Mouse (Mus musculus): Measurements from ENCODE around the gene Fam111a. TPM values are rescaled to one million over a fixed set of nuclear protein-coding genes. Genes with fewer than 3 reads are reported as not detected.

The Fam111a gene
- polyA plus RNA-seq, 1 experiment from 2014 or later = 27.4 TPM

DNA sequence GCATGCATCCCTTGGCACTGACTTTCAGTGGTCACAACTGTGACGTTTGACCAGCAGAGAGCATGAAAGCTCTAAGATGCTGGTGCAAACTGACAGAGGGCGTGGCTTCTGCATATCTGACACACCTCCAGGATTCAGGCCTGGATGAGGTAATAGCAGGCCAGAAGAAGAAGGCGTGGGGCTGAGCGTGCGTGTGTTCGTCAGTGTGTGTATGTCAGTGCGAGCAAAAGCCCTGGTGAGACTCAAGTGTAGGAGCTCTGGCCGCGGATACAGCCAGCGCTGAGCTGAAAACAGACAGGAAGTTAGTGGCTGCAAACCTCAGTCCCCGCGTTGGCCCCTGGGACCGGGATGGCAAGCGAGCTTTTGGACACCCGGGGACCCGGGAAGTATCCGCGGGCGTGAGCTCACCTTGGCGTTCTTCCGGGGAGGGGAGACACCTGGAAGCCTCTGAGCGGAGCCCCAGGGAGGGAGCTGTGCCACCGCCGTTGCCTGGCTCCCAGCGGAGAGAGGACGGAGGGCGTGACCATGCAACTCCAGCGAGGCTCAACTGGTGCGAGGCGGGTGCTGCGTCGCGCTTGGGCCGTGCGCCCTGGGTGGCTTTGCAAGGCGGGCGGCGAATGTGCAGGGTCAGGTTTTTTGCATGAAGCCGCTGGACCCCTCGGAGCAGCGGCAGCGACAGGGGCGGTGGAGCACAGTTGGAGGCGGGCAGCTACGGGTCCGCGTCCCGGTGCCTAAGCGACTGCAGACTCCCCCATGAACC, 50.2 kb downstream of the Fam111a start:
- Histone ChIP-seq H3K36me3 (ENCODE audit: control insufficient read depth, insufficient read depth, low read length) (no peaks in the 10 kb centered on the region), H3K9ac (ENCODE audit: low read length) (peak overlapping the region; percentile 62), H3K27me3 (ENCODE audit: control insufficient read depth, insufficient read depth, low read length) (no peaks in the 10 kb centered on the region; the same call in 1 of the 2 replicates), H3K4me3 (ENCODE audit: low read depth, low read length) (peak overlapping the region; percentile 62), H3K4me2 (peak overlapping the region; percentile 98), H3K27ac (ENCODE audit: low read depth, low read length) (no peak overlapping the region), H3K9me3 (ENCODE audit: control insufficient read depth, low read length) (no peaks in the 10 kb centered on the region), H3K4me1 (ENCODE audit: control insufficient read depth, insufficient read depth, low read length) (no peaks in the 10 kb centered on the region)
- under 1% methylated on average over 49 of the region's 49 CpGs for WGBS
- DNase-seq (ENCODE audit: low spot score, missing footprints) = peak; percentile 94
- ATAC-seq (ENCODE audit: low FRiP score) = peak; percentile 86

DNA sequence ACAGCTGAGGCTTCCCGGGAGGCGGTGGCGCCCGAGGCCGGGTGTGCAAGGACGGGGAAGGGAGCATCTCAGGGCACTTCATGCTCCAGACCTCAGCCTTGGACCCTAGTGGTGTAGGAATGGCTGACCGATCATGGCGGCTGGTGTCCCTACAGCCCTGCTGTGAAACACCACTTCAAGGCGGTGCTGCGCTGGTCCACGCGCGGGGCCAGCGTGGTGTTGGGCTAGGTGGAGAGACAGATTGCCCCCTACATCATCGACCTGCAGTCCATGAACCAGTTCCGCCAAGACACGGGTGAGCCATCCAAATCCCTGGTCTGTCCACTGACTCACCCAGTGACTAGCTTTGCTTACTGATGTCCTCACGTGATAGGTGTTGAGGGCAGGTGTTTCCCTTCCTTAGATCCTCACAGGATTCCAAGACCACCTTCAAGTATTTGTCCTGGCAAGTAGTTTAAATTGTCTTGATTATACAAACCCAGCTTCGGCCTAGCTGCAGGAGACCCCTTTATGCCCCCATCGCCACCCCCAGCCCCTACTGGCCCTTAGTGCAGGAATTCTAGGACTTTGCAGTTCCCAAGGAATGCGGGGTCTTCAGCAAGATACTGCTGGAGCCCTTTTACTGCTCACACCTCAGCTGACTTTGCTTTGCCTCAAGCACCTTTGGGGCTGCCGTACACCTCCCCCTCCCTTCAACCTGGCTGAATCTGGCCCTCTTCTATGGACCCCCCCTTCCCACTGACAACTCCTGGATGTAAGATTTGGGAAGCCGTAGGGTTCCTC, 50.9 kb downstream of the Fam111a start:
- Histone ChIP-seq H3K27me3 (ENCODE audit: control insufficient read depth, insufficient read depth, low read length) (no peaks in the 10 kb centered on the region; the same call in 1 of the 2 replicates), H3K4me3 (ENCODE audit: low read depth, low read length) (peak overlapping the region; percentile 62), H3K27ac (ENCODE audit: low read depth, low read length) (no peak overlapping the region), H3K9ac (ENCODE audit: low read length) (peak overlapping the region; percentile 62), H3K36me3 (ENCODE audit: control insufficient read depth, insufficient read depth, low read length) (no peaks in the 10 kb centered on the region), H3K4me2 (peak overlapping the region; percentile 98), H3K9me3 (ENCODE audit: control insufficient read depth, low read length) (no peaks in the 10 kb centered on the region), H3K4me1 (ENCODE audit: control insufficient read depth, insufficient read depth, low read length) (no peaks in the 10 kb centered on the region)
- peak; percentile 67 for ATAC-seq (ENCODE audit: low FRiP score)
- 18% methylated on average over 23 of the region's 23 CpGs for WGBS
- peak; percentile 82 for DNase-seq (ENCODE audit: low spot score, missing footprints)

DNA sequence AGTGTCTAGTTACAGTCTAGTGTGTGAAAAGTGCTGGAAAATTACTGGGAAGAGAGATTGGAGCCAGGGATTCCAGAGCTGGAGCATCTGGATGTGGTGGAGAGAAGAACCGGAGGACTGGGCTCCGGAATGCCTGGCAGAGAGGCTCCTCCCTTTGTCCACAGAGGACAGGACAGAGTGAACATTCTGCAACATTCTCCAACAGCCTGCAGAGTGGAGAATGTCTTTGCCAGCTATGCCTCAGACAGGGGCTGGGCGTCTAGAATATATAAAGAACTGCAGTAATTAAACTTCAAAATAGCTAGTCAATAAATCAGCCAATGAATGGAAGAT, 51.5 kb downstream of the Fam111a start:
- 77% methylated on average over 3 of the region's 3 CpGs for WGBS
- Histone ChIP-seq H3K4me1 (ENCODE audit: control insufficient read depth, insufficient read depth, low read length) (no peaks in the 10 kb centered on the region), H3K27ac (ENCODE audit: low read depth, low read length) (no peak overlapping the region), H3K36me3 (ENCODE audit: control insufficient read depth, insufficient read depth, low read length) (no peaks in the 10 kb centered on the region), H3K9me3 (ENCODE audit: control insufficient read depth, low read length) (no peaks in the 10 kb centered on the region), H3K27me3 (ENCODE audit: control insufficient read depth, insufficient read depth, low read length) (no peaks in the 10 kb centered on the region; the same call in 1 of the 2 replicates), H3K9ac (ENCODE audit: low read length) (no peak overlapping the region), H3K4me3 (ENCODE audit: low read depth, low read length) (no peak overlapping the region), H3K4me2 (no peak overlapping the region)
- ATAC-seq (ENCODE audit: low FRiP score) (no peak), DNase-seq (ENCODE audit: low spot score, missing footprints) (no peak)

DNA sequence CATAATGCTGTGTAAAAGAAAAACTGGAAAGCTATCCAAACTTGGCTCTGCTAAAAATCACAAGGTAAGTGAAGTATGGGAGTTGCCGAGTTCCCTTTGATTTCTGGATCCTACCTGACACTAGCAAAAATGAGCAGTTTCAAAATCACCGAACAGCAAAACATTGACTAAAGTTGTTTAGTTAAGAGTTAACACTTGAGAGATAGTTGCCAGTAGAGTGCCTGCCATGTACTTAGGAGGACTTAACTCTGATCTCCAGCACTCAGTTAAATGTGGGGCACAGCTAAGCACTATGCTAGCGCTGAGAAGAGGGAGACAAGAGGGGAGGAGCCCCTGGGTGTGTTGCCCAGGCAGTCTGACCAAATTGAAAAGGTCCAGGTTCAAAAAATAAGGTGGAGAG, 53.1 kb downstream of the Fam111a start:
- WGBS = 76% methylated on average over 3 of the region's 3 CpGs
- ATAC-seq (ENCODE audit: low FRiP score) = no peak
- H3K4me1 ChIP-seq (ENCODE audit: control insufficient read depth, insufficient read depth, low read length) = no peaks in the 10 kb centered on the region

DNA sequence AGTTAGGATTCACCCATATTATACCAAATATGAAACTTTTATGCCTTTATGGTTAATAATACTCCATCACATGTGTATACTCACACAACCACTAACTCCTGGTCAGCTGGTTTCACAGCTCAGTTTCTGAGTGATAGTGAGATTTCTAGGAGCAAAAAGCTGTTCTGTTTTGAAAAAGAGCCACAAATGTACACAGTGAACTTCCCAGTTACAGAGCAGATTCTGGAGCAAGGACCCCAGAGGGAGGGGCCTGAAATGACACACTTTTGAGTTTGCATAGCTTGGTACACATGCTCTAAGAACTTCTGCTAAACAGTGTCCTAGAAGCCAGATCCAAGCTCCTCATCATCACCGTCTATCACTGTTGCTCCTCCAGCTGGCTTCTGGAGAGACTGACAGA, 54.1 kb downstream of the Fam111a start, which contains the start of gene Gm4952:
Gene Gm4952, plus strand, starts transcription at position 301 of the 400 bp plus-strand sequence.
- Histone ChIP-seq H3K4me1 (ENCODE audit: control insufficient read depth, insufficient read depth, low read length) (no peaks in the 10 kb centered on the region), H3K4me3 (ENCODE audit: low read depth, low read length) (no peak within 1 kb of the TSS), H3K36me3 (ENCODE audit: control insufficient read depth, insufficient read depth, low read length) (no peaks in the 10 kb centered on the region), H3K9ac (ENCODE audit: low read length) (no peak within 1 kb of the TSS), H3K27me3 (ENCODE audit: control insufficient read depth, insufficient read depth, low read length) (no peaks in the 10 kb centered on the region; the same call in 1 of the 2 replicates), H3K4me2 (no peak within 1 kb of the TSS), H3K27ac (ENCODE audit: low read depth, low read length) (no peak within 1 kb of the TSS), H3K9me3 (ENCODE audit: control insufficient read depth, low read length) (no peaks in the 10 kb centered on the region)
- 73% methylated on average over 1 of the region's 1 CpGs for WGBS
- ATAC-seq (ENCODE audit: low FRiP score) = no peak
- DNase-seq (ENCODE audit: low spot score, missing footprints) = no peak

More for the DNA sequence above, 53.1 kb downstream of the Fam111a start:
- Histone ChIP-seq H3K9me3 (ENCODE audit: control insufficient read depth, low read length) (no peaks in the 10 kb centered on the region), H3K27me3 (ENCODE audit: control insufficient read depth, insufficient read depth, low read length) (no peaks in the 10 kb centered on the region; the same call in 1 of the 2 replicates), H3K27ac (ENCODE audit: low read depth, low read length) (no peak overlapping the region), H3K9ac (ENCODE audit: low read length) (no peak overlapping the region), H3K36me3 (ENCODE audit: control insufficient read depth, insufficient read depth, low read length) (no peaks in the 10 kb centered on the region), H3K4me3 (ENCODE audit: low read depth, low read length) (no peak overlapping the region), H3K4me2 (no peak overlapping the region)
- DNase-seq (ENCODE audit: low spot score, missing footprints) = no peak

DNA sequence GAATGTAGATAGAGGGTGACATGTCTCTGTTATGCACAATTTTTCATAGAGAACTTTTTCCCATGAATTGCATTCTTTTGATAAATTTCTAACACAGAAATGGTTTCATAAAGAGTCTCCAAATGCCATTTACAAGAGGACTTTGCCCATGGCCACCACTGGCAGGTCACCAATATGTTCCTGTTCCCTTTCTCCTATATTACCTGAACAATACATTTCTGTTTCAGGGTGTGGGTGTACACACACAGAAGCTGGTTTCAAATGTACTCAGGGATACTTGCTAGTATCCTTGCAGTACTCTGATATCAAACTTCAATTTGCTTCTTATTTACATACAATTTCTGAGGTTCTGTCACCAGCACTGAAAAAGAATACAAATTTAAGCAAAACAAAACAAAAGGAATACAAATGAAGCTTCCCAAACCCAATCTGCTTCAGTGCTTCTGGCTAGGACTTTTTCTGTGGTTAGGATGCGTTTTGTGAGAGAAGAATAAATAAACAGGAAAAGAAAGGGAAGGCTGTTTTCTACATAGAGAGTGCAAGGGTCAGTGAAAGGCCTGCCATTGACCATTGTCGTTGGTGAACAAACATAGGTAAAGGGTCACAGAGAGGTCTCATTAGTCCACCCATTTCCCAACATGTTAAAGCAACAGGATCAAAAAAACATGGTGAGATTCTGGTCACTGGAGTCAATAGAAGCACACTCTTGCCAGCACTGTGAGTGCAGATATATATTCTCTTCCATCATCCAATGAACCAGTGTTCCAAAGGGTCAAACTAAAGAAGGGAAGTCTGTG, 55.3 kb downstream of the Fam111a start:
- 52% methylated on average over 2 of the region's 2 CpGs for WGBS
- DNase-seq (ENCODE audit: low spot score, missing footprints) (no peak), ATAC-seq (ENCODE audit: low FRiP score) (no peak)
- H3K27me3 ChIP-seq (ENCODE audit: control insufficient read depth, insufficient read depth, low read length) = no peaks in the 10 kb centered on the region; the same call in 1 of the 2 replicates
- no peaks in the 10 kb centered on the region for H3K4me1 ChIP-seq (ENCODE audit: control insufficient read depth, insufficient read depth, low read length)
- H3K36me3 ChIP-seq (ENCODE audit: control insufficient read depth, insufficient read depth, low read length) = no peaks in the 10 kb centered on the region
- no peaks in the 10 kb centered on the region for H3K9me3 ChIP-seq (ENCODE audit: control insufficient read depth, low read length)
- H3K4me3 ChIP-seq (ENCODE audit: low read depth, low read length) = no peak overlapping the region
- H3K9ac ChIP-seq (ENCODE audit: low read length) = no peak overlapping the region
- H3K27ac ChIP-seq (ENCODE audit: low read depth, low read length) = no peak overlapping the region
- H3K4me2 ChIP-seq = no peak overlapping the region

DNA sequence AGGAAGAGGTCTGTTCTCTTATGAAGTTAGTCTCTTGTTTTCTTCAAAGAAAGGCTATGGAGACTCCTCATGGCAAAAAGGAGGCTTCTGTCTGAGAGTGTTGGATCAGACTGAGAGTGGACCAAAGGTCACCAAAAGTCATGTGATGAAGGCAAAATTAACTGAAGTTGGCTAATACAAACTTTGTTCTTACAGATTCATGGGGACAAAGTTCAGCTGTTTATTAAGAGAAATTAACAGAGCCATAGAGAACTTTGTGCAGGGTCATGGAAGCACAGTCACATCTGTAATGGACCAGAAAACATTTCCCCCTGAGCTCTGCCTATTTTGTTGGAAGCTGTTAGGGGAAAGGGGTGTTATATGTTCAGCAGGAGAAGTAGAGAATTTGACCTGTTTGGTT, 62.8 kb downstream of the Fam111a start:
- H3K27me3 ChIP-seq (ENCODE audit: control insufficient read depth, insufficient read depth, low read length) = no peaks in the 10 kb centered on the region
- H3K4me1 ChIP-seq (ENCODE audit: control insufficient read depth, insufficient read depth, low read length) = no peaks in the 10 kb centered on the region
- H3K36me3 ChIP-seq (ENCODE audit: control insufficient read depth, insufficient read depth, low read length) = no peaks in the 10 kb centered on the region
- H3K27ac ChIP-seq (ENCODE audit: low read depth, low read length) = no peak overlapping the region
- ATAC-seq (ENCODE audit: low FRiP score) = no peak
- H3K4me3 ChIP-seq (ENCODE audit: low read depth, low read length) = no peak overlapping the region
- no peaks in the 10 kb centered on the region for H3K9me3 ChIP-seq (ENCODE audit: control insufficient read depth, low read length)
- H3K9ac ChIP-seq (ENCODE audit: low read length) = no peak overlapping the region
- no peak for DNase-seq (ENCODE audit: low spot score, missing footprints)
- no peak overlapping the region for H3K4me2 ChIP-seq

DNA sequence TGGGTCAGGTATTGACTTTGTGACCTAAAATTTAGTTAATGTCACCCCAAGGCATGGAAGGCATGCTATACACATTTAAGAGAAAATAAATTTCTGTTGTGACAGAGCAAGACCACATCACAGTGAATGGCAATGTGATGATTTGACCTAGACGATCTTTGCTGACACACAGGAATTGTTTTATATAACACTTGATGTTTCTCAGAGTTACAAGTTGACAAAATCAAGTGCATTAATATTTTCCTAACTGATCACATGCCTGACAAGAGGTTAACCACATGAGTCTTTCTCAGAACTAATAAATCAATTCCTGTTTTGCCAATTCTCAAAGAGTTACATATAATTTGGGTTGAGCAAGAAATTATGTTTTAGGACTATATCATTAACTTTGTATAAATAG, 68.1 kb downstream of the Fam111a start:
- WGBS = 87% methylated on average over 1 of the region's 1 CpGs
- Histone ChIP-seq H3K27me3 (ENCODE audit: control insufficient read depth, insufficient read depth, low read length) (no peaks in the 10 kb centered on the region), H3K27ac (ENCODE audit: low read depth, low read length) (no peak overlapping the region), H3K9me3 (ENCODE audit: control insufficient read depth, low read length) (no peaks in the 10 kb centered on the region), H3K4me2 (no peak overlapping the region), H3K9ac (ENCODE audit: low read length) (no peak overlapping the region), H3K36me3 (ENCODE audit: control insufficient read depth, insufficient read depth, low read length) (no peaks in the 10 kb centered on the region), H3K4me3 (ENCODE audit: low read depth, low read length) (no peak overlapping the region), H3K4me1 (ENCODE audit: control insufficient read depth, insufficient read depth, low read length) (no peaks in the 10 kb centered on the region)
- DNase-seq (ENCODE audit: low spot score, missing footprints) = no peak
- ATAC-seq (ENCODE audit: low FRiP score) = no peak

Measured in midbrain, embryonic 11.5 days (tissue).